Mouse (Mus musculus) cerebellum, adult 2 months (tissue): ENCODE results near the gene Kctd17.

Experiments used
- CTCF ChIP-seq: fragments of 200-500 bp; IDR thresholded peaks from 2 replicates; pipeline ENCODE4 v1.5.1; 2011; ENCODE audit warnings: low read depth, mild to moderate bottlenecking, control low read depth, low read length, moderate library complexity, borderline replicate concordance; ENCODE audit not compliant: insufficient read depth
- POLR2A ChIP-seq: fragments of 200-500 bp; IDR thresholded peaks from 2 replicates; pipeline ENCODE4 v1.6.1; 2011; ENCODE audit warnings: low read length, control low read depth, borderline replicate concordance; ENCODE audit not compliant: insufficient read depth

DNA sequence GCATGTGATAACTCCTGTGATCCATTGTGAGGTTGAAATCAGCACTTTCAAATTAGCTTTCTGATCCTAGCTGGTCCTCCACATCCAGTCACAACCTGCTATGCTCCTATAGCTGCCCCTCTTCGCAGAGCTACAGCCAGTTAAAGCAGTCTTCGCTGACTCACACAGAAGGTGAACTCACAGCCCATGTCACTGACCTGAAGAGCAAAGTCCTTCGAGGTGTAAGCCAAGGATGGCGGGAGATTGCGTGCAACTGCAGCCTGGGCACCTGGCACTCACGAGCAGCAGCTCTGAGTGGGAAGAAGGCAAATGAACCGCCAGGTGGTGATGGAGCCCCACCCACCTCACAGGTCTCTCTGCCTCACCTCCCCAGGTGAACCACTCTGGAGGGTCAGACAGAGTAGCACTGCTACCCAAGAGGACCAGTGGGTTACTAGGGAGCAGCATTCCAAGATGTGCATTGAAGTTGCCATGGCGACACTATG lies 32.8 kb upstream of the Kctd17 start, which contains the start of gene Tex33:
- no peak for TF ChIP-seq CTCF
- no peak for TF ChIP-seq POLR2A
